Mouse (Mus musculus): Measurements from ENCODE around the gene Sel1l3. TPM values are rescaled to one million over a fixed set of nuclear protein-coding genes. Genes with fewer than 3 reads are reported as not detected.

The Sel1l3 gene
- total RNA-seq, 2 experiments from 2014 or later = 92.0 to 94.9 TPM

- DNase-seq = no peak
Observed at GRCm38 (mm10) chr5:53087452-53087851, 126.3 kb downstream of the Sel1l3 start.

GRCm38 (mm10) chr5:53078453-53078852 is 135.3 kb downstream of the Sel1l3 start:
- no peak for DNase-seq

- no peak for DNase-seq
Observed at GRCm38 (mm10) chr5:53074553-53074952, 139.2 kb downstream of the Sel1l3 start.

- no peak for DNase-seq
Observed at GRCm38 (mm10) chr5:53061532-53062130, 152.1 kb downstream of the Sel1l3 start.

Other genes starting within 250 kb of the Sel1l3 start
- gene Slc34a2, start 175.8 kb downstream of the Sel1l3 start, total RNA-seq (2021) = not detected
- gene Smim20, start 53.2 kb upstream of the Sel1l3 start, total RNA-seq (2021) = 100 to 1,000 TPM in 1 of 2 experiments, 10 to 100 TPM in 1; 94.9 to 103 TPM

All from gastrocnemius, postnatal 10 days (tissue).